ENCODE assay signal across 18 mouse cellular contexts in genomic region chr3:60535224-60535623, GRCm38 (mm10).
DNase-seq lines count a peak whose midpoint lies in the region; ATAC-seq and TF ChIP-seq lines count a peak whose summit lies in the region.
"Had no signal": no experiment of that assay in that cellular context is flagged by ENCODE, and none has a peak within 500 bp of the region (broad histone marks: within the 10 kb centered on the region; RNA-seq: fewer than 3 reads in every experiment).

No protein-coding gene starts in this region.

- 25% methylated on average over 3 of the region's 3 CpGs for WGBS in heart, postnatal 0 days
- WGBS in forebrain, embryonic 14.5 days, result 27% methylated on average over 3 of the region's 3 CpGs

- TF ChIP-seq CTCF in heart, postnatal 0 days (IDR thresholded peaks at IDR 0.05; ENCODE audit: low read depth), result no peak

- no peak for DNase-seq in heart, postnatal 0 days (ENCODE audit: low spot score)
- no peak for DNase-seq in heart, postnatal 10 days
- no peak for DNase-seq in yolk sac, embryonic 10.5 days (ENCODE audit: low spot score)
- no peak for DNase-seq in forebrain, embryonic 14.5 days (ENCODE audit: low spot score)
- DNase-seq: adrenal gland, adult 8-10 months; cerebellum, adult 8-10 months; kidney, adult 11 months; kidney, postnatal 10 days; right cerebral cortex, postnatal 25 days had no signal

- no peaks in the 10 kb centered on the region for H3K27me3 ChIP-seq in heart, postnatal 0 days (ENCODE audit: control insufficient read depth, insufficient read depth, low read length)
- no peaks in the 10 kb centered on the region for H3K27me3 ChIP-seq in megakaryocyte, embryonic 14.5 days (replicated peaks)
- no peaks in the 10 kb centered on the region for H3K27me3 ChIP-seq in forebrain, embryonic 14.5 days (replicated peaks; ENCODE audit: control insufficient read depth, insufficient read depth, low read length)
- H3K27me3 ChIP-seq: embryonic facial prominence, embryonic 13.5 days; heart, embryonic 15.5 days; limb, embryonic 13.5 days; liver, embryonic 15.5 days; neural tube, embryonic 12.5 days had no signal

- H3K4me2 ChIP-seq in heart, postnatal 0 days (ENCODE audit: low read depth, low read length), result no peak overlapping the region
- no peak overlapping the region for H3K4me2 ChIP-seq in forebrain, embryonic 14.5 days (ENCODE audit: low read length)
- H3K4me2 ChIP-seq: embryonic facial prominence, embryonic 13.5 days; heart, embryonic 15.5 days; hindbrain, embryonic 14.5 days; limb, embryonic 13.5 days; liver, embryonic 15.5 days; neural tube, embryonic 12.5 days had no signal

- no peaks in the 10 kb centered on the region for H3K36me3 ChIP-seq in heart, postnatal 0 days (replicated peaks; ENCODE audit: control insufficient read depth, insufficient read depth, low read length)
- peaks cover 56% of the 10 kb centered on the region for H3K36me3 ChIP-seq in megakaryocyte, embryonic 14.5 days (replicated peaks; ENCODE audit: low read length)
- H3K36me3 ChIP-seq in forebrain, embryonic 14.5 days (ENCODE audit: control insufficient read depth, insufficient read depth, low read length), result no peaks in the 10 kb centered on the region
- H3K36me3 ChIP-seq: embryonic facial prominence, embryonic 13.5 days; heart, embryonic 15.5 days; limb, embryonic 13.5 days; liver, embryonic 15.5 days; neural tube, embryonic 12.5 days had no signal

- TF ChIP-seq EP300 in heart, postnatal 0 days (IDR thresholded peaks at IDR 0.05; ENCODE audit: low read depth), result no peak

- peaks cover 26% of the 10 kb centered on the region for H3K4me1 ChIP-seq in heart, postnatal 0 days (ENCODE audit: control insufficient read depth, insufficient read depth)
- H3K4me1 ChIP-seq in megakaryocyte, embryonic 14.5 days, result peaks cover 90% of the 10 kb centered on the region
- peaks cover 13% of the 10 kb centered on the region for H3K4me1 ChIP-seq in forebrain, embryonic 14.5 days (ENCODE audit: control insufficient read depth, insufficient read depth, low read length)

- intact Hi-C loops in heart, postnatal 10 days (cut with DNase I), result no loop called here

- no peak overlapping the region for H3K9ac ChIP-seq in heart, postnatal 0 days (replicated peaks; ENCODE audit: low read depth, low read length)
- H3K9ac ChIP-seq in forebrain, embryonic 14.5 days (ENCODE audit: low read length), result no peak overlapping the region
- H3K9ac ChIP-seq: embryonic facial prominence, embryonic 13.5 days; heart, embryonic 15.5 days; hindbrain, embryonic 14.5 days; limb, embryonic 13.5 days; liver, embryonic 15.5 days; neural tube, embryonic 12.5 days had no signal

- H3K27ac ChIP-seq in heart, postnatal 0 days (ENCODE audit: low read depth), result peak overlapping the region; percentile 2; the same call in 1 of the 2 replicates
- no peak overlapping the region for H3K27ac ChIP-seq in forebrain, embryonic 14.5 days (ENCODE audit: low read depth, low read length)
- H3K27ac ChIP-seq: embryonic facial prominence, embryonic 13.5 days; heart, embryonic 15.5 days; hindbrain, embryonic 14.5 days; limb, embryonic 13.5 days; liver, embryonic 15.5 days; neural tube, embryonic 12.5 days had no signal

- H3K4me3 ChIP-seq in heart, postnatal 0 days (ENCODE audit: low read depth, low read length), result no peak overlapping the region
- peak overlapping the region; percentile 43 for H3K4me3 ChIP-seq in megakaryocyte, embryonic 14.5 days (replicated peaks)
- H3K4me3 ChIP-seq in forebrain, embryonic 14.5 days (ENCODE audit: low read depth, low read length), result no peak overlapping the region
- H3K4me3 ChIP-seq: embryonic facial prominence, embryonic 13.5 days; heart, embryonic 15.5 days; limb, embryonic 13.5 days; liver, embryonic 15.5 days; neural tube, embryonic 12.5 days had no signal

- ATAC-seq in heart, postnatal 0 days (ENCODE audit: insufficient read depth, low read depth), result no peak
- no peak for ATAC-seq in megakaryocyte, adult 5-6 weeks (ENCODE audit: poor library complexity, severe bottlenecking)
- ATAC-seq in common myeloid progenitor, adult 5-6 weeks (replicated peaks; ENCODE audit: low read depth, poor library complexity, severe bottlenecking), result 0 out of 2 replicates have a peak, but pooled peaks have one; percentile 12
- no peak for ATAC-seq in forebrain, embryonic 14.5 days

- no peaks in the 10 kb centered on the region for H3K9me3 ChIP-seq in heart, postnatal 0 days (replicated peaks; ENCODE audit: control insufficient read depth, low read length)
- no peaks in the 10 kb centered on the region for H3K9me3 ChIP-seq in megakaryocyte, embryonic 14.5 days
- H3K9me3 ChIP-seq in forebrain, embryonic 14.5 days (replicated peaks; ENCODE audit: control insufficient read depth, low read length), result no peaks in the 10 kb centered on the region
- H3K9me3 ChIP-seq: embryonic facial prominence, embryonic 13.5 days; heart, embryonic 15.5 days; limb, embryonic 13.5 days; liver, embryonic 15.5 days; neural tube, embryonic 12.5 days had no signal
